Mouse (Mus musculus): ENCODE data around the gene Clec2e.

- TF ChIP-seq CTCF (IDR thresholded peaks at IDR 0.05; ENCODE audit: low read depth) (no peak), EP300 (IDR thresholded peaks at IDR 0.05; ENCODE audit: low read depth) (no peak)
These were observed 42.7 kb downstream of the Clec2e start for GRCm38 (mm10) chr6:129058013-129058412.
